Mouse (Mus musculus): ENCODE results near the gene Npff.

Npff gene

DNA sequence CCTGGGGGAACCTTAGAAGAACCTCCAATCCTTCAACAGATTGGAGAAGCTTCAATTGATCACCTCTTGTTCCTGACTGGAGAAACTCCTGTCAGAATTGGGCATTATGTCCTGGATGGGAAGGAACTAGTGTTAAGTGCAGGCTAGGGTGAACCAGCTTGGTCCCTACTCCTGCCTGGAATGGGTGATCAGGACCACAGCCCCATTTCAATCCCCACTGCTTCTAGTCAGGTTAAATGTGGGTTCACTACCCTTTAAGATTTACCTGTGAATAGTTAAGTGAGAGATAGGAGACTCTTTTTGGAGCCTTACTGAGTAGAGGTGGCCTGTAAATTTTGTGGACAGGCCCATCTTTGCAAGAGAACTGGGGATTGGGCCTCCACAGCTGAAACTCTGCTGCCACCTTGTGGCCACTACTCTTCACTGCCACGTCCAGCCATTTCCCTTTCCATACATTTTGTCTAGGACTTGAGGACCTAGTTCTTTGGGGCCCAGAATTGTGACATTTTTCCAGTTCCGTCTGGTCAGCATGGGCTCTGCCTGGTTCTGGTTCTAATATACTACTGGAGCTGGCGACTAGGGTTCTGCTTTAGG, at the start of gene Npff:
Gene Npff, minus strand, starts transcription at position 51 of the 594 bp plus-strand sequence.
- DNase-seq (ENCODE audit: low read depth, low spot score) = peak; percentile 75

DNA sequence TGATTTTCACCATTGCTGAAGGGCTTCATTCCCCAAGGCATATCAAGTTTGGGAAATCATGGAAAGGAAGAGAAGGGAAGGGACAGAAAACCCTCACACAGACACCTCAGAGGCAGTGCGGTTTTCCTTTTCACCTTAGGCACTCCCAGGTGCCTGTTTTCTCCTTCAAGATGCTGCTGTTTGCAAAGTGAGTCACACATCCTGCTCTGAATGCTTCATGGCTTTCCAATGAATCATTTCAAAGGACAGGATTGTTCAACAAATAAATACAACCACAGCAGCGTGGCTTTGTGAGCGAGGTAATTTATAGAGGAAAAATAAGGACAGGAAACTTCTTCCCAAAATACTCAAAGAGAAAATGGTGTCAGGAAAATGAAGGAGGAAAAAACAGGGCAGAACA, 47.3 kb upstream of the Npff start:
- DNase-seq (ENCODE audit: low read depth, low spot score) = no peak

- DNase-seq (ENCODE audit: low read depth, low spot score) = no peak
Observed at GRCm38 (mm10) chr15:102567849-102568248, 43.1 kb upstream of the Npff start.

- DNase-seq (ENCODE audit: low read depth, low spot score) = no peak
Observed at GRCm38 (mm10) chr15:102563681-102564080, 38.9 kb upstream of the Npff start.

GRCm38 (mm10) chr15:102563061-102563460, 38.3 kb upstream of the Npff start:
- DNase-seq (ENCODE audit: low read depth, low spot score) = no peak

DNA sequence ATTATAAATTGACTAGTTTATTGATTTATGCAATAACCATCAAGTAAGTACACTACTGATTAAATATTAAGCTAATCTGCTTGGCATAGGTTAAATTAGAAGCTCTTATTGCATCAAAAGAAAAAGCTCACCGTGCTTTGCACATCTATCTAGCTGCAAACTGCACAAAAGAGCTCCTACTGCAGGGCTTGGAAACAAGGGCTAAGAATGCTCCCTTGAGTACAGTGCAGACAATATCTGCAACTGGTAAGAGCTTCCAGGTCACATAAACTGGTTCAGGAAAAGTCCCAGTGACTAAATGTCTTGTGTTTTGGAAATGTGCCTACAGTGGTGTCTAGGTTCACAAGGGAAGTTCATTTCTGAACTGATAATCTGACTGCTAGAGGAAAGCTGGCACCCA, 37.7 kb upstream of the Npff start:
- DNase-seq (ENCODE audit: low read depth, low spot score) = no peak

DNA sequence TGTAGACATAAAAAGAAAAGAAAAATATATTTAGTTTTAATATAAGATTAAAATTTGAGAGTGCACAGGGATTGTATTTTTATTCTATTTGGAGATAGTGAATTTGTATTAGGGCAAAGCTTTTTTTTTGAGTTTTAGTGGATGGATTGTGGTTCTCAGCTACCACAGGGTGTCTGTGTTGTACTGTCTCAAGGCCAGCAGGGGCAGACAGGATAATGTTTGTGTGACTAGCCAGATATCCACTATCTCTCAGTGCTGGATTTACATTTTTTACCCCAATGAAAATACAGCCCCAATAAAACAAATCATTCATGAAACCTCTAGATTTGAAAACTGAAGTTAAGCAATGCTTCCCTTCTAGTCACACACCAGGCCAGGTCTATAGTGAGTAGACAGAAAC, 32.8 kb upstream of the Npff start:
- no peak for DNase-seq (ENCODE audit: low read depth, low spot score)

- DNase-seq (ENCODE audit: low read depth, low spot score) = no peak
Observed at GRCm38 (mm10) chr15:102555581-102555980, 30.8 kb upstream of the Npff start.

- DNase-seq (ENCODE audit: low read depth, low spot score) = no peak
Observed at GRCm38 (mm10) chr15:102552599-102552998, 27.9 kb upstream of the Npff start.

DNA sequence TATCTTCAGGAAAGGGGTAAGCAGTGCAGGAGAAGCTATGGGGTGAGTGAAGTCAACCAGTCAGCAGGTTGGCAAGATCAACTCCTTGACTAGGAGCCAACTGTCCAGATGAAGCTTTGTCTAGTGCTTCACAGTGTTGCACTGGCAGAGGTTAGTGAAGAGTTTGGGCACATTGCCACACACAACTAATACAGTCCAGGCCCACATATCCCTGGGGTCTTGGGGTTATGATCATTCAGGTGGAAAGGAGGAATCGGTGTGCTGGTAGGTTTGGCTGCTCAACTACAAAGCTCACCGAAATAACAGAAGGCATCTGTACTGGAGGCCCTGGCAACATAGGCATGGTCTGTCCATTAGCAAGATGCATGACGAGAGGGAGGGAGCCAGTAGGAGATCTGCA, 22.7 kb upstream of the Npff start:
- no peak for DNase-seq (ENCODE audit: low read depth, low spot score)

- DNase-seq (ENCODE audit: low read depth, low spot score) = no peak
Observed at GRCm38 (mm10) chr15:102546677-102547427, 22.1 kb upstream of the Npff start.

- no peak for DNase-seq (ENCODE audit: low read depth, low spot score)
Observed at GRCm38 (mm10) chr15:102546246-102546645, 21.5 kb upstream of the Npff start.

- DNase-seq (ENCODE audit: low read depth, low spot score) = no peak
Observed at GRCm38 (mm10) chr15:102544801-102545200, 20.1 kb upstream of the Npff start.

GRCm38 (mm10) chr15:102533926-102534325, 9.2 kb upstream of the Npff start:
- DNase-seq (ENCODE audit: low read depth, low spot score) = no peak

- DNase-seq (ENCODE audit: low read depth, low spot score) = no peak
Observed at GRCm38 (mm10) chr15:102532106-102532900, 7.6 kb upstream of the Npff start.

GRCm38 (mm10) chr15:102531586-102531985, 6.8 kb upstream of the Npff start:
- no peak for DNase-seq (ENCODE audit: low read depth, low spot score)

DNA sequence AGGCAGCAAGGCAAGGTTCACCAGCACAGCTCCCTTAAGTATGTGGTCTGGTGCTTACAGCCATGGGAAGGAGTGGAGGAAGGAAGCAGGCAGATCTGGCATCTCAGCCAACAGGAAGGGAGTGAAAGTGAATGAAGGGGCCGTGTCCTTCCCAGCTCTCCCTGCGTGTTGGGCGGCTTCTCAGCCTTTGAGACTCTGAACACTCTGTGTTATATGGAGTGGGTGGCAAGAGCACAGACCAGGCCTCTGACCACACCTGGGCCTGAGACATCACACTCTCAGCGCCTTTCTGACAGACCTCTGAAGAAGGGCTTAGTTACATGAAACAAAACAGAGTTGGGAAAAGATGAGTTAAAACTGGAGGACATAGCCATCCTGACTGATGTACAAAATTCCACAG, 5.8 kb upstream of the Npff start:
- DNase-seq (ENCODE audit: low read depth, low spot score) = no peak

- DNase-seq (ENCODE audit: low read depth, low spot score) = no peak
Observed at GRCm38 (mm10) chr15:102528396-102528795, 3.7 kb upstream of the Npff start.

- DNase-seq (ENCODE audit: low read depth, low spot score) = peak; percentile 34
Observed at GRCm38 (mm10) chr15:102527936-102528335, 3.2 kb upstream of the Npff start.

GRCm38 (mm10) chr15:102526111-102527002, 1.6 kb upstream of the Npff start:
- peak; percentile 66 for DNase-seq (ENCODE audit: low read depth, low spot score)

DNA sequence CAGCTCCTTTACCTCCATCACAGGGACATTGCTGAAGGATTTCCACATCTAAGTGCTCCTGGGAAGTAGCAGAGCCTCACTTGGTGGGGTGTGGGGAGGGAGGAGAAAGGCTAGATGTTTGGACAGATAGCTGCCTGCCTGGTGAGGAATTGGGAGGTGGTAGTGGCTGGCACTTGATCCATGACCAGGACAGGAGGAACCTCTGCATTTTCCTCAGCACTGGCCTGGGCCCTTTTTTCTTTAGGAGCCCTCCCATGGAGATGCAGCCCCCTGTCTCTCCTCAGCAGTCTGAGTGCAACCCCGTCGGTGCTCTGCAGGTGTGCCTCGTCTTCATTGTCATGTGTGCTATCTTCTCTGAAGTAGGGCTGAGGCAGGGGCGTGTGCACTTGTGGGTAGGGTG, 3.3 kb downstream of the Npff start:
- DNase-seq (ENCODE audit: low read depth, low spot score) = no peak

GRCm38 (mm10) chr15:102520416-102520815, 4.3 kb downstream of the Npff start:
- DNase-seq (ENCODE audit: low read depth, low spot score) = no peak

All from CD4-positive helper T cell, adult 2 months (primary cell).